Mouse (Mus musculus) hematopoietic stem cell, adult 5-6 weeks (primary cell): ENCODE results near the gene Clec2g. TPM values are rescaled to one million over a fixed set of nuclear protein-coding genes. Genes with fewer than 3 reads are reported as not detected.
"Not testable (repeated sequence)": the region's sequence is repeated elsewhere in the genome, so short reads cannot be mapped to it uniquely, and the experiment has no call there.

Experiments
- ATAC-seq, 2 experiments: fragments of 125-278 bp in 1 of 2; replicated peaks in 1 of 2; 2 replicates each; pipeline ENCODE4 v1.8.0; 2016 to 2017; ENCODE audit warnings: inconsistent platforms in 2 of 2, mild to moderate bottlenecking in 2 of 2, moderate number of reproducible peaks in 2 of 2, low read depth in 1 of 2, moderate TSS enrichment in 1 of 2; ENCODE audit not compliant: low FRiP score in 2 of 2, poor library complexity in 2 of 2, severe bottlenecking in 2 of 2, insufficient read depth in 1 of 2, low TSS enrichment in 1 of 2
- total RNA-seq: library from RNA; stranded (forward); fragments of 172-1452, 232-1000 nt; gene quantifications from 2 replicates; pipeline ENCODE4 v1.2.3, GENCODE M21; 2017

Clec2g gene
- total RNA-seq, 1 experiment from 2014 or later: not detected

DNA sequence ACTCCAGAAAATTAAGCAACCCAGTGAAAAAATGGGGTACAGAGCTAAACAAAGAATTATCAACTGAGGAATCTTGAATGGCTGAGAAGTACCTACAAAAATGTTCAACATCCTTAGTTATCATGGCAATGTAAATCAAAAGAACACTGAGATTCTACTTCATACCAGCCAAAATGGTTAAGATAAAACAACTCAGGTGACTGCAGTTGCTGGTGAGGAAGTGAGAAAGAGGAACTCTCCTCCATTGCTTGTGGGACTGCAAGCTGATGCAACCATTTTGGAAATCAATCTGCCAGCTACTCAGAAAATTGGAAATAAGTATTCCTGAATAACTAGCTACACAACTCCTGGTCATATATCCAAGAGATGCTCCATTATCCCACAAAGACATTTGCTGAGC, 34.3 kb downstream of the Clec2g start:
- ATAC-seq: no peak

DNA sequence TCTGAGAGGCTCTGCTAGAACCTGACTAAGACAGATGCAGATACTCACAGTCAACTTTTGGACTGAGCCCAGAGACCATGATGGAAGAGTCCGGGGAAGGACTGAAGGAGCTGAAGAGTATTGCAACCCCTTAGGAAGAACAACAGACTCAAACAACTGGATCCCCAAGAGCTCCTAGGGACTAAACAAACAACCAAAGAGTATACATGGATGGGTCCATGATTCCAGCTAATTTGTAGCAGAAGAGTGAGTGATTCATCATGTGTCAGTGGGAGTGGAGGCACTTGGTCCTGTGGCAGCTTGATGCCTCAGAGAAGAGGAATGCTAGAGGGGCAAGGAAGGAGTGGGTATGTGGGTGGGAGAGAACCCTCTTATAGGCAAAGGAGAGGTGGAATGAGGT, 35.6 kb downstream of the Clec2g start:
- ATAC-seq: no peak

DNA sequence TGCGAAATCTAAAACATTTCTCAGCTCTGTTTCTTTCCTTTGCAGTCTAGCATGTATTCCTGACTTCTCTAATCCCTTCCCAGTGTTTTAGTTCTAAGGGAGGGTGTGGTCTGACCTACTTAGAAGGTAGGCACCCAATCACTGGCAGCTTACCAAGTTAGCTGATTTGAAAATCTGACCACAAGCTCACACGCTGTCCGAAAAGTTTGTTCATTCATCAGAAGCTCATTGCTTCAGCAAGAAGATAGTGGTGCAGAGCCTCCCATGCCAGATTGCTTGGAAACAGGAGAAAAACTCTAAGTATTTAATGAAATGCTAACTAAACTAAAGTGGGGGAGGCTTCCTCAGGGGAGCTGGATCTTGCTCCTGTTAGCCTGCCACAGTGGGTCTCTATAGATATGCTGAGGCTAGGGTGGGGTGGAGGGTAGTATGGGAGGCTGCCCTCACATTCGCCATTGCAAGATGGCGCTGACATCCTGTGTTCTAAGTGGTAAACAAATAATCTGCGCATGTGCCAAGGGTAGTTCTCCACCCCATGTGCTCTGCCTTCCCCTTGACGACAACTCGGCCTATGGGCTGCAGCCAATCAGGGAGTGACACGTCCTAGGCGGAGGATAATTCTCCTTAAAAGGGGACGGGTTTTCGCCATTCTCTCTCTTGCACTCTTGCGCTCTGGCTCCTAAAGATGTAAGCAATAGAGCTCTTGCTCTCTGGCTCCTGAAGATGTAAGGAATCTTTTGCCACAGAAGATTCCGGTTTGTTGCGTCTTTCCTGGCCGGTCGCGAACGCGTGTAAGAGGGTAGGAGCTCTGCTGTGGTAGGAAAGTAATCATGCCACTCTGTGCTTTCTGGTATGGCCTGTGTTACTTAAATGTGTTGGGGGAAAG, 36.6 kb downstream of the Clec2g start:
- ATAC-seq: not testable (repeated sequence)

DNA sequence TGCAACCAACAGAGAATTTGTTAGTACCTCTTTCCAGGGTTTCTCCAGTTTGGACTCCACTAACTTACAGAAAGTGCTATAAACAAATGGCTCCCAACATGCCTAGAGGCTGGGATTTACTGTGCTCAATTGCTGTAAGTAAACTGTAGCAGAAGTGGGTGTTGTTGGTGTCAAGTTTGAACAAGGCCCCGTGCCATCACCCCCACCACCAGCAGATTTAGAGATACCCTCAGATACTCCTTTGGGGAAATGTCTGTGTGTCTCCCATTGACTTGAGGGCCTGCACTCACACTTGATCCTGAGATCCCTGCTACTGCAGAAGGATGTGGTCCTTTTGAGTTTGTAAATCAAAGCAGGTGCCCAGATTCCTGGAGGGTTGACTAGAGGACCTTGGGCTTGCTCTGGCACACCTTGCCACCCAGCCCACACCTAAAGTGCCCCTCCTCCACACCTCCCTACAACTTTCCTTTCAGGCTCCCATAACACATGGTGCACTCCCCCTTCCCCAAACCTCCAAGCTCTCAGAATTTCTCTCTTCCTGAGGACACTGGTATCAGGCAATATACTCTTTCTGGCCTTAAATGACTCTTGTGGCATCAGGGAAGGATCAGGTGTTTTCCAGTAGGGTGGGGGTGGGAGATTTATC, 37.3 kb downstream of the Clec2g start:
- no peak for ATAC-seq

DNA sequence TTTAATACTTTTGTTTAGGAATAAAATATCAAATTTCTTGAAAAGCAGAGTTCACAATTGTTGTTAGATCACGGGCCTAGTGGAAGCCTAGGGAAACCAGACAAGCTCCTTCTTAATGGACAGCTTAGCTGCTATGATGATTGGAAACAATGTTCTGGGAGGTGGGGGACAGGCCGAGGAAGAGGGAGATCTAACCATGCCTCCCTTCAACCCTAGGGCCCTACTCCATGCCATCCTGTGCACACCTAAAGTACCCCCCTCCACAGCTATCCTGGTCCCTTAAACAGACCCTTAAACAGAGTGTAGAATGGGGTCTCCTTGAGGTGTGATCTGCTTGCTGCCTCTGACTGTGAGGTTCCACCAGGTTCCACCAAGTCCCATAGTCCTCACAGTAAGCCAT, 38.0 kb downstream of the Clec2g start:
- no peak for ATAC-seq

DNA sequence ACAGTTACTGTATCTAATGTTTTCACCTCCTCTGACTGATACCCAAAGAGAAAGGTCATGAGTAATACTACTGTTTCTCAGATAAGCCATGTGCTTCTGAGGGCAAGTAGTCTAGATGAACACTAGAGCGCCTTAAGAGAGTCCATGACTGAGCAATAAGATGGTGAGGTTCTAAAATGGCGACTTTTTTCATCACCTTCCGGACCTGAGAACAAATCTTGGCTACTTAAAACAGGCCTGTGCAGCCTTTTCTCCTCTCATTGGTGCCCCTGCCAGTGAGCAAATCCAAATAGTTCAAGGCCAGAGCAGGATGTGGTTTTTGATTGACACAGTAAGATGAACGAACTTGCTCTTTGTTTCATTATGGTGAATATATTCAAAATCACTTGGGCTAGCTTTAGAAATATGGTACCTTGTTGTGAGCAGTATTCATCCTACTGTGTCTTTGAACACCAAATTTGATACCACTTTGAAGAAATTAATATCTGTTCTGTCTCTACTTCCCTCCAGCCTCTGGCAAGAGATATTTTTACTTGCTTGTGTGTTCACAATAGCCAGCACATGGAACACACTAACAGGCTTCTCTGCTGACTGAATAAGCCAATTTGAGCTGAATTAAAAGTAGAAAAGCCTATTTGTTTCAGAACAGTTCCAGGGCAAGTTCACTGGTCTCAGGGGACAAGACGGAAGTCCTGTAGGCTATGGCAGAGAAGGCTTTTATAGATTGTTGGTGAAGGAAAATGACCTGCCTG, 38.7 kb downstream of the Clec2g start:
- peak; percentile 58 to 66 for ATAC-seq

DNA sequence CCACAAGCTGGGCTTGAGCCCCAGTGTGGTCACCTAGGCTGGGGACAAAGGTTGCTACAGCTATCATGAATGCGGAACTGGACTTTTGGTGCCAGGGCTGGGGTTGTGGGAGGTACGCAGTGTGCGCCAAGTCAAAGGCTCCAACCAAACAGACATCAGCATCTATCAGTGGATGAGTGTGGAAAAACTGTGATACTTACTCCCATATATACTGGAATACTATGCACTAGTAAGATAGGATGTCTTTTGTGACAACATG, 39.2 kb downstream of the Clec2g start:
- no peak for ATAC-seq

DNA sequence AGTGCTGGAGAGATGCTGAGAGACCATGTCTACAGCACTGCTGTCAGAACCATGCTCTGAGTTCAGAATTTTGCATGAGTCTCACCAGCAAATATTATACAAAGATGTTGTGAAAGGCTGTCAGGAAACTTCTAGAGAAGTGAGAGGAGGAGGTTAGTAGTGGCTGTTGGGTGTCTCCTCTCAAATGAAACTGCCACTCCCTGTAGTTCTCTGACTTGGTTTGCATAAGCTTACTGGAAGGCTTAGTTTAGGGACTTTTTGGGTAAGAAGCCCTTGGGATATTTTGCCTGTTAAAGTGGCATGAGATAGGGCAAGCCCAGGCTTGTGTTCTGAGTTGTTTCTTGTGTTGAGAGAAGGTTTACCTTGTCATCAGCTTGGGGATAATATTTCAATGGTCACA, 40.7 kb downstream of the Clec2g start:
- not testable (repeated sequence) for ATAC-seq

DNA sequence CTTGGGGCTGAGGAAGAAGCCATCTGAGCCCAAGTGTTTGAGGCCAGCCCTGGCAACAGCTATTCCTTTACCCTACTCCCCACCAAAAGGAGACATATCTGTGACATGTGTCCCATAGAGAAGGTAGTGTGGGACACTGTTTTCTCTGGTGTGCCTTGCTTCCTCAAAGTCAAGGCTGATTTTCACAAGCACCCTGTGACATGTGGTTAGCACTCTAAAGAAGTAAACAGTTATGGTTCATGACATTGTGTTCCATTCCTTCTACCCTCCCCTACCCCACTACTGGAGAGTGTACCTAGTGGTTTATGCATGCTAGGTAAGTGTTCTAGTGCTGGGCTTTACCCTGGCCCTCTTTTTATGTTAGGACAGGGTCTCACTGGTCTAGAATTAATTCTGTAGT, 42.0 kb downstream of the Clec2g start:
- peak; percentile 16 to 20; a peak in 2 of 4 replicates for ATAC-seq

DNA sequence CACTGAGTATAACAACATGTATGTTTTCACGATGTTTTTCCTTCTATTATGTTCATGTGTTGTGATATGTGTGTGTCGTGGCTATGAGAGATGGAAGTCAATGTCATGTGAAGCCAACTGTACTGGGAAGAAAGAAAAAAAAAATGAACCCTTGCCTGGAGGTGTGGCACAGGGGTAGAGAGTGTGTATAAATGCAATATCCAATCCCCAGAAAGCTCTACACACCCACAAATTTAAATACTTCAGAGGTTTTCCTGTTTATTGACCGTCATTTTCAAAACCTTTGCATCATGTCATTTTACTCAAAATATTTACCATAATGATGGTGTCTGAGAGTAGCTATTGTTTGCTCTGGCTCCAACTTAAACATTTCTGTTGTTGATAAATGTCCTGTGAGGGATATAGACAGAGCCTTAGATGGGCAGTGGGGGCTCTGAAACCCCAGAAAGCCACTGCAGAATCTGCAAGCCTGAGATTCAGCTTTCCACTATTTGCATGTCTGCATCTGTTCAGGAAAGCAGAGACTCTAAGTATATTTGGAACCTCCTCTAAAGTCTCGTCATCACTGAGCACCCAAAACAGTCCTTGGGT, 47.9 kb downstream of the Clec2g start:
- not testable (repeated sequence) for ATAC-seq

DNA sequence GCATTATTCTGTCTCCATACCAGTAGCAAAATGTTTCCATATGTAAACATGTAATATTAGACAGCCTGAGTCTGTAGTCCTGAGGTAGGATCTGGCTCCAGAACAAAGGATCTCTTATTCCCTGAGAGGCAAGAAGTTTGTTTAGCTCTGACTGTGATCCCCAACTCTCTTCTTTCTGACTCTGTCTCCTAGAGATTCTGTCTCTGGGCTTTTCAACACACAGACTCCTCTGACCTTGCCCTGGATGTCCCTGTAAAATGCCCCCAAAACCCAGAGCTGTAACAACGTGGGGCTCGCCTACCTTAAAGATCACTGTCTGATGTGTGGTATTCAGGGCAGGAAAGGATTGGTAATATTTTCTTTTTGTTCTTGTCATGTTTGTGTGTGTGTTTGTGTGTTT, 58.2 kb downstream of the Clec2g start:
- ATAC-seq: no peak

DNA sequence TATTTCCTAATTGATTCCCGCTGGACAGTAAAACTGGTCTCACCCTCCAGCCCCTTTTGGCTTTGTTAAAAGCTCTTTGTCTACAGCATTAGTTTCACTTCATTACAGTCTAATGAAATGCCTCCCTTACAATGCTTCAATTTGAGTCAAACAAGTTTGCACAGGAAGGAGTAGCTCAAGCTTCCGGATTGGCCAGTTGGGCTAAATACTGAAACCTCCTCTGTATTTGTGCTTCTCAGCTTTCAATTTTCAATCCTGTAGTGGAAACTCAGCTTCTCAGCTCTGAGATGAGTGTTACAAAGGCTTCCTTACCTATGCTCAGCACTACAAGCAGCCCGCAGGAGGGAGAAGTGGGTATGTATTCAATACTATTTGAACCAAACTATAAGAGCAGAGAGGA, 58.6 kb downstream of the Clec2g start:
- ATAC-seq: peak; percentile 52 to 61; a peak in 3 of 4 replicates

DNA sequence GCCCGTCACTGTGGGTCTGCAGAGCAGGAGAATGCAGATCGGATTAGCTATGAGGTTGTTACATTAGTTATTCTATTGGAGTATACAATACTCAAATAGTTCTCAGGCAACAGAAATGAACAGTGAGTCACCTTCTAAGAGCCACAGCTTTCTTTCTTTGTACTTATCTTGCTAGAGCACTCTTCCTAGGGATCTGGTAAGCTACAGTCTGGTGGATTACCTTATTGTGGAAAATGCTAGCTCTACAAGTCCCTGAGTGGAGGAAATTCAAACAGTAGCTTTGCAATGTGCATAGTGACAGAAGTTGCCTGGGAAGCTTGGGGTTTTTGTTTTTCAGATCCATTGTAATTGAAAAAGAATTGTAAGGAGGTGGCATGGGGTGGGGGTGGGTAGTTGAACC, 59.0 kb downstream of the Clec2g start:
- ATAC-seq: no peak

DNA sequence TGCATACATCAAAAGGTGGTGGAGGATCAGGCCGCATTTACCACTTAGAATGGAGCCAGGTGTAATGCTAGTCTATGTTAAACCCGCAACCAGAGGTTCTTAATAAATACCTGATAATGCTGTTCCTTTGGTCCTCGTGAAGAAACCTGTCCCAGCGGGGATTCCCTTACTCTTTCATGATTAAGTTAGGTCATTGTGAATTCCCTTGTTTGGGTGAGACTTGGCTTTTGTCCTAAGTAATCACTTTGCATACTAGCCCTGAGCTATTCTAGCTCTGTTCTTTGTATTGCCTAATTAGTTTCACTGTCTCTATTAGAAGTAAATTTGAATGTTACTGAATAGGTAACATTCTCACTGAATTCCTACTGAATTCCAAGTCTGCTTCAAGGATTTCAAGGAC, 60.2 kb downstream of the Clec2g start:
- no peak for ATAC-seq

DNA sequence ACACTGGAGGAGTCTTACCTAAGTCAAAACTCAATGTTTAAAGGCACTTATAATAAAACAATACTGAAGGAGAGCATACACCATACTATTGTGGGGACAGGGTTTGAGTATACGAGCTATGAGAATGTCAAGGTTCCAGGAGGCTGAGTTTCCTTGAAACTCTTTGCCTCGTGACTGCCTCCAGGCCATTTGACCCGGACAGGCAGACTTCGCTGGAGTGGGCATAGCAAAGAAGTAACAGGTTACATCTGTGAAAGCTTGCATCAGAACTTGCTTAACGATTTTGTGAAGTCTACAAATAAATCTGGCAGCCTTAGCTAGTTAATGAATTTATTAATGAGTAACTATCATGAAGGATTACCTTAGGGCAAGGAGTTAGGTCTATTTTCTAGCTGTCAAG, 60.6 kb downstream of the Clec2g start:
- no peak for ATAC-seq

DNA sequence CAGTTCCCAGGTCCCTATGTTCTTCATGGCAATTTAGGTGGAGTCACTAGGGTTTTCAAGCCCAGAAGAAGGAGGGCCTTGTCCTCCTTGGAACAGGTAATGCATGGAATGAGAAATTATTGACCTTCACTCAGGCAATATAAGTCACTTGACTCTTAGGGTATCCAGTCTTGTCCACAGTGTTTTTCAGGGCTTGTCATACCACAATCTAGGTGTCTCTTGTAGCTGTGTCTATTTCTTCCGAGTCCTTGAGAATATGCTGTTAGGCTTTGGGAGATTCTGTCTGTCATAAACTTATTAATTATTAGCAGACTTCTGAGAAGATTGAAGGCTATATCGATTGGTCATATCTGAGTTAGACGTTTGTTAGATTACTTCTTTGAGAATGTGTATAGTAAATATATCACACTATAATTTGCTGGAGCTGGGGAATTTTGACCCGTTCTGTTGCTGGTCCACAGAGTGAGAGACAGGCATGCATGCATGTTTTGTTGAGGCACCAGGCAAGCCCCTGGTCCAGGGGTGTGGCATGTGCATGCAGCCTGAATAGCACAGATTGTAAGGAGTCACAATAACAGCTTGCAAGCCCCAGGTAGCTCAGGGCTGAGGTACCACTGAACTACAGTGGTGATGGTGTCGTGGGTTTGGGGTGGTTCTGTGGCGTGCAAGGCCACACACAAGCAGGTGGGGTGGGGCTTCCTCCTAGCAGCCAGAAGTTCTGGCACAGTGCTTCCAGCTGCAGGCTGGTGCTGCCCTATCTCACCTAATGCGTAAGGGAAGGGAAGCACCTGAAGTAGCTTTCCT, 61.3 kb downstream of the Clec2g start:
- peak; percentile 33 to 44; a peak in 3 of 4 replicates for ATAC-seq

DNA sequence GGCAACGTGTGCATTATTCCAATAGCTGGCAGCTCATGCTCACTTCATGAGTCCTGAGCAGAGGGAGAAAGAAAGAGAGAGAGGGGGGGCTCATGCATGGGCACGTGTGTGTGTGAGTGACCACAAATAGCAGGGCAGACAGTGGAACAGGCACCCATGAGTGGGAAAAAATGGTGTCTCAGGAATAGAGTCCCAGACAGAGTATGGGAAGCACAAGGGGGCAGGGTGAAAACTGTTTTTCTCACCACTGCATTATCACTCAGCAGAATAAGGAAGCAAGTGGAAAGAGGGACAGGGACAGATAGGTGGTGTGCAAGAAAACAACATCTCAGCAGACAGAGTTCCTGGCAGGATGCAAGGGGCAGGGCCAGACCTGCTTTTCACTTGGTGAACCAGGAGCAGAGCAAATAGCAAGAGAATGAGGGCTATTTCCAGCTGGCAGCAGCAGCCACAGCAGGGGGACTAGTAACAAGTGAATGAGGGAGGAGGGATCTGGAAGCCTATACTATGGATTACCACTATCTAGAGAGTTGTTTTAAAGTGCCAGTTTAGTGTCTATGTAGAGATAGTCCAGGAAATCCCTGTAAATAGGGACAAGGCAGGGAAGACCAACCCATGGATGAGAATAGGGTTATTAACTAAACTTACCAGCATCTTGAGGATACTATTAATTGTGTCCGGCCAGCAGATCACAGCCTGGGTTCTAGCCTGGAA, 62.0 kb downstream of the Clec2g start:
- ATAC-seq: peak; percentile 18 to 38; a peak in 3 of 4 replicates
